Mouse (Mus musculus) heart, embryonic 15.5 days (tissue): Measurements from ENCODE around the gene Tbxas1. TPM values are rescaled to one million over a fixed set of nuclear protein-coding genes. Genes with fewer than 3 reads are reported as not detected.
A peak's percentile ranks its signal among the peaks of the same experiment; 100 is the strongest.

Experiments used
- ATAC-seq: fragments of 200-750 bp; cut with Nextera tagmentation; replicated peaks from 2 replicates; pipeline ENCODE4 v1.8.0; 2017; ENCODE audit warnings: low read depth, moderate TSS enrichment; ENCODE audit not compliant: insufficient number of reproducible peaks, insufficient read depth, low FRiP score
- H3K27ac ChIP-seq: fragments of 300-500 bp; sonication (generic); 2 replicates; pipeline ENCODE4 v1.5.1; 2015; ENCODE audit warnings: mild to moderate bottlenecking, inconsistent platforms
- H3K27me3 ChIP-seq: fragments of 300-500 bp; sonication (generic); 2 replicates; pipeline ENCODE4 v1.6.1; 2015; ENCODE audit warnings: inconsistent platforms
- H3K36me3 ChIP-seq: fragments of 300-500 bp; sonication (generic); 2 replicates; pipeline ENCODE4 v1.6.1; 2015; ENCODE audit warnings: mild to moderate bottlenecking, inconsistent platforms
- H3K4me1 ChIP-seq: fragments of 300-500 bp; sonication (generic); replicated peaks from 2 replicates; pipeline ENCODE4 v1.6.1; 2015; ENCODE audit warnings: inconsistent platforms
- H3K4me2 ChIP-seq: fragments of 300-500 bp; sonication (generic); 2 replicates; pipeline ENCODE4 v1.6.1; 2015; ENCODE audit warnings: inconsistent platforms, mild to moderate bottlenecking, moderate library complexity
- H3K4me3 ChIP-seq: fragments of 300-500 bp; sonication (generic); 2 replicates; pipeline ENCODE4 v1.5.1; 2015; ENCODE audit warnings: mild to moderate bottlenecking, inconsistent platforms
- H3K9ac ChIP-seq: fragments of 300-500 bp; sonication (generic); 2 replicates; pipeline ENCODE4 v1.6.1; 2015; ENCODE audit warnings: mild to moderate bottlenecking, inconsistent platforms
- H3K9me3 ChIP-seq: fragments of 300-500 bp; sonication (generic); replicated peaks from 2 replicates; pipeline ENCODE4 v1.6.1; 2016; ENCODE audit warnings: inconsistent platforms
- WGBS: fragments of 180-500 bp; shearing (Covaris S2); methylation state at CpG from one replicate; pipeline ENCODE4 v1.1.7; 2015; ENCODE audit warnings: mixed read lengths; 5-methylcytosine and 5-hydroxymethylcytosine counted together
- polyA plus RNA-seq: library from polyadenylated mRNA; unstranded; fragments of >200 nt; fragmentation: Nextera tagmentation; extraction: Ambion mirVana; gene quantifications from 2 replicates; pipeline ENCODE4 v1.2.1, GENCODE M21; 2015

The Tbxas1 gene
- polyA plus RNA-seq, 1 experiment from 2014 or later, result 1.5 TPM

DNA sequence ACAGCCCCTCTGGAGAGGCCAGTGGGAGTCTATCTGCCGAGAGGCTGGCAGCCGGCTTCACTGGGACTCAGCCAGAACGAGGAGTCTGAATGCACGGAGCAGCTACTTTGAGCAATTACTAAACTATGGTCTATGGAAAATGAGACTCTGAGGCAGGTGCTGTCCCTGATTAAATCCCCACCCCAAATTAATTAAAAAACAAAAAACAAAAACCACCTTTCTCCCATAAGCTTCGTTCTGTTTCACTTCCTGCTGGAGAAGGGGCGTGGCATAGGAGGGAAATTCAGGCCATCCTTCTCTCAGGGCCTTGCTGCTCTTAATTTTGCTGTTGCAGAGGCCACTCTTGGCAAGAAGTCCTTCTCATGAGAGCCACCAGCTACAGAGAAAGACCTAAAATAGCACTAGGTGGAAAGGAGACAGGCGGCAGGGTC is 180.6 kb downstream of the Tbxas1 start:
- peak overlapping the region; percentile 46 for H3K4me2 ChIP-seq

DNA sequence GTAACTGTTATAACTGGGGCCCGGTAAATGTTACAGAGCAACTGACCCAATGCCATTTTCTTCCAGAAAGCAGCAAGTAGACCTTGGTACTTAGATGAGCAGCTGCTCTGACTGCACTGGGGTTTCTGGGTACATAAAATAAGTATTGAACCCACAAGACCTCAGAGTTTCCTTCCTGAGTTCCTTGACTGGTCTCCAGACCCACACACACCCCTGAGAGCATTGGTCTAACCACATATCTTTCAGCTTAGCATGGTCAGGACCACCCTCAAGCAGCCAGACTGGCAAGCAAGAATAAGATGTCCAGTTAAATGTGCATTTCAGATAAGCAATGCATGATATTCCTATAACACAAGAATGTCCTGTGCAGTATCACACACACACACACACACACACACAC is 182.0 kb downstream of the Tbxas1 start:
- H3K27ac ChIP-seq, result no peak overlapping the region
- ATAC-seq, result no peak
- H3K27me3 ChIP-seq, result no peaks in the 10 kb centered on the region
- no peak overlapping the region for H3K4me2 ChIP-seq
- H3K4me3 ChIP-seq, result no peak overlapping the region
- WGBS, result 82% methylated on average over 1 of the region's 1 CpGs
- no peak overlapping the region for H3K9ac ChIP-seq
- H3K4me1 ChIP-seq, result peaks cover 28% of the 10 kb centered on the region
- H3K9me3 ChIP-seq, result no peaks in the 10 kb centered on the region
- H3K36me3 ChIP-seq, result no peaks in the 10 kb centered on the region

More for the DNA sequence above, 180.6 kb downstream of the Tbxas1 start:
- Histone ChIP-seq H3K27me3 (no peaks in the 10 kb centered on the region), H3K4me1 (peaks cover 28% of the 10 kb centered on the region), H3K9me3 (no peaks in the 10 kb centered on the region), H3K4me3 (0 out of 2 replicates have a peak overlapping the region, but pooled peaks have one; percentile 9), H3K9ac (no peak overlapping the region), H3K36me3 (no peaks in the 10 kb centered on the region), H3K27ac (peak overlapping the region; percentile 37)
- no peak for ATAC-seq
- WGBS, result 30% methylated on average over 7 of the region's 7 CpGs

DNA sequence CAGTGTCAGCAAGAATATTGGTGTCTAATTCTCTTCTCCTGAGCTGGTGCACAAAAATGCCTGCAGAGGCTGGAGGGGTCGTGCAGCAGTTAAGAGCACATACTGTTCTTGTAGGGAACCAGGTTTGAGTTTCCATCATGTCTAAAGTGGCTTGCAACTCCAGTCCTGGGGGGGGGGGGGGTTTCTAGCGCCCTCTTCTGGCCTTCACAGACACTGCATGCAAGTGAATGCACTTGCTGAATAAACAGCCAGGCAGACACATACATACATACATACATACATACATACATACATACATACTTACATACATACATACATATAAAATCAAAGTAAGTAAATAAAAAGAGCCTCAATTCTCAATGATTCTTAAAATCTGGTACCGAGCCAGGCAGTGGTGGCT is 183.2 kb downstream of the Tbxas1 start:
- no peaks in the 10 kb centered on the region for H3K36me3 ChIP-seq

DNA sequence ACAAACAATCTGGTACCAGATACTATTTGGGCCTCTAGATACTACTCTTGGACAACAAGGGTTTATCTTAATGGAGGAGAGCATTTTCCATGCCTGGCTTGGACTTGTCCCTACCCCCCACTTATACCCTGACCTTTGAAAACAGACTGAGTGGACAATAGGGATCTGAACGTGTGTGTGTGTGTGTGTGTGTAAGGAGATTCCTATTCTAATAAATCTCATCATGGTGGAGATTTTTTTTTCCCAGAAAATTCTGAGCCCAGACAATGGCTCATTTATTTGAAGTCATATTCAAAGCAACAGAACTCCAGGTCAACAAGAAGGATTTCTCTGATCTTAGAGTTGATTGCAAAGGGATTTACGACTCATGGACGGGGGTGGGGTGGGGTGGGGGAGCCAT is 183.7 kb downstream of the Tbxas1 start:
- Histone ChIP-seq H3K4me3 (no peak overlapping the region), H3K9ac (no peak overlapping the region), H3K27ac (peak overlapping the region; percentile 40; the same call in 1 of the 2 replicates), H3K27me3 (no peaks in the 10 kb centered on the region), H3K36me3 (no peaks in the 10 kb centered on the region), H3K4me1 (peaks cover 26% of the 10 kb centered on the region), H3K9me3 (no peaks in the 10 kb centered on the region), H3K4me2 (no peak overlapping the region)
- no peak for ATAC-seq
- WGBS, result 44% methylated on average over 3 of the region's 3 CpGs

More for the DNA sequence above, 183.2 kb downstream of the Tbxas1 start:
- no peak overlapping the region for H3K9ac ChIP-seq
- no peaks in the 10 kb centered on the region for H3K9me3 ChIP-seq
- no peaks in the 10 kb centered on the region for H3K27me3 ChIP-seq
- ATAC-seq, result no peak
- no peak overlapping the region for H3K4me3 ChIP-seq
- H3K4me2 ChIP-seq, result no peak overlapping the region
- H3K27ac ChIP-seq, result no peak overlapping the region
- WGBS, result 59% methylated on average over 3 of the region's 3 CpGs
- peaks cover 26% of the 10 kb centered on the region for H3K4me1 ChIP-seq

DNA sequence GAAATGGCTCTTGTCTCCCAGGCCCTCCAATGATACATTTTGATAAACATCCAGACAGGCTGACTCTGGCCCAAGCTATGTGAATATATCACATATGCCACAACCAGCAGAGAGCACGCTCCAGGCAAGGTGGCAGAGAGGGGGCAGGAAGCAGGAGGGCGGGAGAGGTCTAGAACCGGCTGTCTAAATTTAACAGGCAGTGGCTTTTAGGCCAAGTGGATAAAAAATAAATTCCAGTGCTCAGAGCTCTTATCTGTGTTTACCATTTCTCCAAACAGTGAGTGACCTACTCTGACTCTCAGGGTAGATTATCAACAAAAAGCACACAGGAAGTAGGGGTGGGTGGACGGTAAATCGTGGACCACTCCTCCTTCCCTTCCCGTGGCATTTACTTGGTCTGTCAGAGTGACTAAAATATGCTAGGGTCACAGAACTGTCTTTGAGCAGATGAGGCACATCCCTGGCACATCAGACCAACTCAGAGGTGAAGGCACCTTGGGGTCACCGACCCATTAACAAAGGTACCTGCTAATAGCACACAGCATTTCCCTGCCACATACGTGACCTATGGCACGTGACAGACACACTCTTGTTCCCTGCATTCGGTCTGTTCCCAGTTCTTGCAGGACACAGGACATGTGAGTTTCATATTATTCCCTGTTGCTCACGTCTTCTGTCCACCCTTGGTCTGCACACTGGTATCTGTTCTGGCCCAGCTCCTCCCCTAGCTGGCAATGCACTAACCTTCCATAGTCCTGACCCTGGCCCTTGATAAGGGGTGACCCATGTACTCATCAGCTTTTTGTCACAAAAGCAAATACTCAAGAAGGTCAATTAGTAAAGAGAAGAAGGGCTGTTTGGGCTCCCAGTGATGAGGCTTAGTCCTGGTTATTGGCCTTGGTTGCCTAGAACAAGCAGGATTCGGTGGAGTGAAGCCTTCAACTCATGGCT is 184.6 kb downstream of the Tbxas1 start:
- 0 out of 2 replicates have a peak, but pooled peaks have one; percentile 33 for ATAC-seq
- H3K9ac ChIP-seq, result no peak overlapping the region
- peak overlapping the region; percentile 40 for H3K27ac ChIP-seq
- H3K4me3 ChIP-seq, result no peak overlapping the region
- H3K9me3 ChIP-seq, result no peaks in the 10 kb centered on the region
- no peaks in the 10 kb centered on the region for H3K36me3 ChIP-seq
- H3K27me3 ChIP-seq, result no peaks in the 10 kb centered on the region
- peaks cover 26% of the 10 kb centered on the region for H3K4me1 ChIP-seq
- no peak overlapping the region for H3K4me2 ChIP-seq
- 44% methylated on average over 12 of the region's 12 CpGs for WGBS

DNA sequence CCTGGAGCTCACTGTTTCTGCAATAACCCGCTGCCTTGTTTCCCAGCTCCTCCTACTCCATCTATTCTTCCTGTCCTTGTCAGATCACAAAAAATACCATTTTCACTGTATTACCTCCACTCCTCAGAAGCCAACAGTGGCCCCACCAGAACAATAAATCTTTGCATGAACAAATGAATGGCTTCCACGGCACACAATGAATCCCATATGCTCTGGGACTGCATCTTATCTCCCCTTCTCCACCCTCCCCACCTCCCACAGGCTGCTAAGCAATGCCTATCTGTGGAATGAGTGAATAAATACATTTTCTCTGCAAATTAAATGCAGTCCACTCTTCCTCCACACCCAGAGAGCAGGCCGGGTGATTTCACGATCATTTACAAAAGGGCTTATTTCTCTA is 186.0 kb downstream of the Tbxas1 start:
- H3K9me3 ChIP-seq, result no peaks in the 10 kb centered on the region
- 61% methylated on average over 4 of the region's 4 CpGs for WGBS
- peaks cover 16% of the 10 kb centered on the region for H3K4me1 ChIP-seq
- H3K4me2 ChIP-seq, result no peak overlapping the region
- no peaks in the 10 kb centered on the region for H3K36me3 ChIP-seq
- no peak overlapping the region for H3K27ac ChIP-seq
- H3K4me3 ChIP-seq, result no peak overlapping the region
- ATAC-seq, result no peak
- H3K27me3 ChIP-seq, result no peaks in the 10 kb centered on the region
- no peak overlapping the region for H3K9ac ChIP-seq

DNA sequence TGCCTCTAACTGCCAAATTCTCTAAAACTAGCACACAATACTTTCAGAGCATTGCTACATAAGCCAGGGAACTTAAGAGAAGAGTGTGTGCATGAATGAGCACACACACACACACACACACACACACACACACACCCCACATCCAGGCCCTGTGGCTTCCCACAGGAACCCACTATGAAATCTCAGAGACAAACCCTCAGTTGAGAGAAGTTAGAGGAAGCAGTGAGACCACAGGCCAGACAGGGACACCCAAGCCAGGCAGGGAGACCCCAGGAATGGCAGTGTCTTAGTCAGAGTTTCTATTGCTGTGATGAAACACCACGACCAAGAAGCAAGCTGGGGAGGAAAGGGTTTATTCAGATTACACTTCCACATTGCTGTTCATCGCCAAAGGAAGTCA is 188.3 kb downstream of the Tbxas1 start:
- no peaks in the 10 kb centered on the region for H3K36me3 ChIP-seq
- WGBS, result 52% methylated on average over 2 of the region's 2 CpGs
- H3K9me3 ChIP-seq, result no peaks in the 10 kb centered on the region
- no peak overlapping the region for H3K4me2 ChIP-seq
- H3K4me1 ChIP-seq, result peaks cover 15% of the 10 kb centered on the region
- no peak overlapping the region for H3K9ac ChIP-seq
- no peaks in the 10 kb centered on the region for H3K27me3 ChIP-seq
- H3K4me3 ChIP-seq, result no peak overlapping the region
- no peak for ATAC-seq
- H3K27ac ChIP-seq, result no peak overlapping the region

DNA sequence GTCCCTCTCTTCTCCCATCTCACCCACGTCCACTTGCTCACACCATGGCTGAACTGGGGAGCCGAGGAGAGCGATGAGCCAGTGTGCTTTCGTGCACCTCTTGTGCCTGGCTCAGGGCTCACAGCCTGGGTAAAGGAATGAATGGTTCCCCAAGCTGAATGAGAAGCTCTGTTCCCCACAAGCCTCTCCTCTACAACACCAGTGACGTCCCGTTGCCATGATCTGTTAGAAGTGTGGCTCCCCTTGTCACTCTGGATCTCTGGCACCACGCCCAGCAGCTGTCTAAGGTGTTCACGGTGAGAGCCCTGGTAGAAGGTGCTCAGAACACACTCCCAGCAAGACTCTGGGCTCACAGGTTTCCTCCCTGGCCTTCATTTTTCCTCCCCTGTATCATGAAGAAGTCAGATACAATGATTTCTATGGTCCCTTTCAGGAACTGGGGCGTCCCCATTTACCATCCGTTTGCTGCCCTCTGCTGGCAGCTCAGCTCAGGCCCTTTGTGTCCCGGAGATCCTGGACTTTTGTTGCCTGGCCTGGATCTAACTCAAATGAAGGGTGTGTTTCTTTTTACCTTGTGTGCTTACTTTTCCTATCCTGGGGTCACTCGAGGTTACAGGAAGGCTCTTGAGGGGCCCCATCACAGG is 191.9 kb downstream of the Tbxas1 start:
- WGBS, result 36% methylated on average over 12 of the region's 12 CpGs
- H3K4me3 ChIP-seq, result no peak overlapping the region
- ATAC-seq, result no peak

DNA sequence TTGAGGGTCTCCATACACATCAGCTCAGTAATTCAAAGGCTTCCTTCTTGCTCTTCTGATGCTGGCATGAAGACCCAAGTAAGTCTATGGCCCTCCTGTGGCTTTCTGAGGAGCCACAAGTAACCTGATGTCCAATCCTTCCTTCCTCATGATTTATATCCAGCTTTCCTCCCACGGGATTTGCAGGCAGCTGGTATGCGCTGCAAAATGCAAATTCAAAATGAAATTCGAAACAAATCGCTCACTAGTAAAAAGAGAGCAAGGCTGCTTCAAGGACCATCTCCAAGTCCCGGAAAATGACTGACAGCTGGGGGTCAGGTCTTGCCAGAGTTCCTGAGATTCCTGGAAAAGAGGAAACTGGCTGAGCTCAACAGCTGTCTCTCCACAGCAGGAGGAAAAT is 197.5 kb downstream of the Tbxas1 start:
- H3K9ac ChIP-seq, result no peak overlapping the region
- no peak overlapping the region for H3K4me2 ChIP-seq
- WGBS, result 63% methylated on average over 5 of the region's 5 CpGs
- H3K27ac ChIP-seq, result no peak overlapping the region
- no peak for ATAC-seq
- H3K36me3 ChIP-seq, result no peaks in the 10 kb centered on the region
- no peaks in the 10 kb centered on the region for H3K4me1 ChIP-seq
- no peaks in the 10 kb centered on the region for H3K9me3 ChIP-seq
- no peak overlapping the region for H3K4me3 ChIP-seq
- no peaks in the 10 kb centered on the region for H3K27me3 ChIP-seq

More for the DNA sequence above, 191.9 kb downstream of the Tbxas1 start:
- H3K9ac ChIP-seq, result no peak overlapping the region
- no peak overlapping the region for H3K27ac ChIP-seq
- no peak overlapping the region for H3K4me2 ChIP-seq
- no peaks in the 10 kb centered on the region for H3K4me1 ChIP-seq
- no peaks in the 10 kb centered on the region for H3K27me3 ChIP-seq
- no peaks in the 10 kb centered on the region for H3K9me3 ChIP-seq
- no peaks in the 10 kb centered on the region for H3K36me3 ChIP-seq

DNA sequence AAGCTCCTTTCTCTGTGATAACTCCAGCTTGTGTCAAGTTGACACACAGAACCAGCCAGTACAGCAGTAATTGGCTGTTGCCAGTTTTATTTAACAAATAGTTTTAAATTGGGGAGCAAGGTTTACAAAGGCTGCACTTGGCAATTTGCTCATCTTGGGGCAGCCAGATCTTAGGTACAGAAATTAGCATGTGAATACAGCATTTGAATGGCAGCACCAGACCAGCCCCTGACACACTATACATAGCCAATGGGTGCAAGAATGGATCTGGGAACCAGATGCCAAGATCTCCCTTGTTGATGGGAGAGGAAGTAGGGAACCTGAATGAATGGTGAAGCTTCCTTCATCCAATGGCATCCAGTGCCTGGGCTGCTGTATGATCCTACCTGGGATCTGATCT is 199.0 kb downstream of the Tbxas1 start:
- Histone ChIP-seq H3K9me3 (no peaks in the 10 kb centered on the region), H3K4me2 (no peak overlapping the region), H3K4me3 (no peak overlapping the region), H3K9ac (no peak overlapping the region), H3K27me3 (no peaks in the 10 kb centered on the region), H3K27ac (no peak overlapping the region), H3K36me3 (no peaks in the 10 kb centered on the region), H3K4me1 (no peaks in the 10 kb centered on the region)
- no peak for ATAC-seq

DNA sequence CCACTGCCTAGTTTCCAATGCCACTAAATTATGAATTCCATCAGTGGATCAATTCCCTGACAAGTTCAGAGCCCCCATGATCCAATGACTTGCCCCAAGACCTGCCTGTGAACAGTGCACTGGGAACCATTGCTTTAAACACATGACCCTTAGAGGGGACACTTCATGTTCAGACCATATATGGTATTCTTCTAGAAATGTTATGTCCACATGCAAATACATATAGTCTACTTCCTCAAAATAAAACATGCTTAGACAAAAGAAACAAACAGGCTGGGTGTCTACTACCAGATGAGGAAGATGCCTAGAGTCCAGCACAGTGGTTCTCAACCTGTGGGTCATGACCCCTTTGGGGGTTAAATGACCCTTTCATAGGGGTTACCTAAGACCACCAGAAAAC is 201.3 kb downstream of the Tbxas1 start:
- Histone ChIP-seq H3K36me3 (no peaks in the 10 kb centered on the region), H3K9ac (no peak overlapping the region), H3K27ac (no peak overlapping the region), H3K4me2 (no peak overlapping the region), H3K4me1 (no peaks in the 10 kb centered on the region), H3K27me3 (no peaks in the 10 kb centered on the region), H3K9me3 (no peaks in the 10 kb centered on the region), H3K4me3 (no peak overlapping the region)
- ATAC-seq, result no peak
